Comparison of ENCODE assay signal across 8 mouse cellular contexts in genomic region chr16:44332861-44333284, GRCm38 (mm10). TPM values are rescaled to one million over a fixed set of nuclear protein-coding genes. Genes with fewer than 3 reads are reported as not detected.
DNase-seq lines count a peak whose midpoint lies in the region; ATAC-seq and TF ChIP-seq lines count a peak whose summit lies in the region.

Gene Sidt1 (minus strand): TSS chr16:44333196.

- H3K36me3 ChIP-seq in forebrain, embryonic 12.5 days (replicated peaks): no peaks in the 10 kb centered on the region
- H3K36me3 ChIP-seq in intestine, embryonic 14.5 days (ENCODE audit: control insufficient read depth, insufficient read depth, low read length): no peaks in the 10 kb centered on the region
- H3K36me3 ChIP-seq in liver, embryonic 12.5 days: no peaks in the 10 kb centered on the region

- H3K27me3 ChIP-seq in forebrain, embryonic 12.5 days: peaks cover 43% of the 10 kb centered on the region
- H3K27me3 ChIP-seq in intestine, embryonic 14.5 days (replicated peaks; ENCODE audit: control insufficient read depth, insufficient read depth, low read length): peaks cover 28% of the 10 kb centered on the region
- peaks cover 44% of the 10 kb centered on the region for H3K27me3 ChIP-seq in liver, embryonic 12.5 days (replicated peaks)

- intact Hi-C loops in gastrocnemius, adult 2 months (cut with DNase I): no loop called here
- intact Hi-C loops in gastrocnemius, postnatal 36 days (cut with DNase I): no loop called here

- peak within 1 kb of the TSS; percentile 95 for H3K4me2 ChIP-seq in forebrain, embryonic 12.5 days
- H3K4me2 ChIP-seq in intestine, embryonic 14.5 days (ENCODE audit: low read length): peak within 1 kb of the TSS; percentile 100
- H3K4me2 ChIP-seq in liver, embryonic 12.5 days: peak within 1 kb of the TSS; percentile 83

- H3K4me3 ChIP-seq in gastrocnemius, adult 2 months: peak within 1 kb of the TSS; percentile 74
- peak within 1 kb of the TSS; percentile 64 for H3K4me3 ChIP-seq in forebrain, embryonic 12.5 days (replicated peaks)
- peak within 1 kb of the TSS; percentile 54 for H3K4me3 ChIP-seq in intestine, embryonic 14.5 days (ENCODE audit: low read depth, low read length)
- peak within 1 kb of the TSS; percentile 54 for H3K4me3 ChIP-seq in liver, embryonic 12.5 days

- no peak for ATAC-seq in forebrain, embryonic 12.5 days (ENCODE audit: low FRiP score)
- ATAC-seq in intestine, embryonic 14.5 days (replicated peaks; ENCODE audit: low FRiP score, low TSS enrichment, low read depth): peak; percentile 44; the same call in 1 of the 2 replicates
- no peak for ATAC-seq in liver, embryonic 12.5 days

- peak within 1 kb of the TSS; percentile 65 for H3K9ac ChIP-seq in forebrain, embryonic 12.5 days
- peak within 1 kb of the TSS; percentile 49 for H3K9ac ChIP-seq in intestine, embryonic 14.5 days (ENCODE audit: low read length)
- no peak within 1 kb of the TSS for H3K9ac ChIP-seq in liver, embryonic 12.5 days

- peak within 1 kb of the TSS; percentile 20; the same call in 1 of the 2 replicates for H3K27ac ChIP-seq in gastrocnemius, adult 2 months
- no peak within 1 kb of the TSS for H3K27ac ChIP-seq in forebrain, embryonic 12.5 days
- H3K27ac ChIP-seq in intestine, embryonic 14.5 days (ENCODE audit: low read depth): no peak within 1 kb of the TSS
- no peak within 1 kb of the TSS for H3K27ac ChIP-seq in liver, embryonic 12.5 days

- WGBS in forebrain, embryonic 12.5 days: 7% methylated on average over 15 of the region's 15 CpGs
- WGBS in intestine, embryonic 14.5 days: 4% methylated on average over 15 of the region's 15 CpGs
- WGBS in liver, embryonic 12.5 days (ENCODE audit: insufficient replicate concordance): 4% methylated on average over 15 of the region's 15 CpGs

- H3K4me1 ChIP-seq in forebrain, embryonic 12.5 days: peaks cover 14% of the 10 kb centered on the region
- 0 out of 2 replicates have a peak, but pooled peaks cover 4% of the 10 kb centered on the region for H3K4me1 ChIP-seq in intestine, embryonic 14.5 days (replicated peaks; ENCODE audit: control insufficient read depth, insufficient read depth, low read length)
- peaks cover 13% of the 10 kb centered on the region; the same call in 1 of the 2 replicates for H3K4me1 ChIP-seq in liver, embryonic 12.5 days

- no peak for DNase-seq in gastrocnemius, adult 2 months
- no peak for DNase-seq in gastrocnemius, postnatal 36 days
- no peak for DNase-seq in adrenal gland, postnatal 4 days (ENCODE audit: low spot score in 2 of 2)
- no peak for DNase-seq in intestine, embryonic 14.5 days (ENCODE audit: low spot score)
- DNase-seq in naive thymus-derived CD4-positive, alpha-beta T cell, adult 2 months (ENCODE audit: low read depth): peak; percentile 84
- DNase-seq in thymus, postnatal 14 days: peak; percentile 65

- TF ChIP-seq CTCF in gastrocnemius, adult 2 months (IDR thresholded peaks at IDR 0.05): no peak; the same call in 1 of the 2 replicates

- H3K9me3 ChIP-seq in forebrain, embryonic 12.5 days: 0 out of 2 replicates have a peak, but pooled peaks cover 5% of the 10 kb centered on the region
- H3K9me3 ChIP-seq in intestine, embryonic 14.5 days (ENCODE audit: control insufficient read depth, low read length): 0 out of 2 replicates have a peak, but pooled peaks cover 3% of the 10 kb centered on the region
- H3K9me3 ChIP-seq in liver, embryonic 12.5 days (replicated peaks): peaks cover 6% of the 10 kb centered on the region; the same call in 1 of the 2 replicates

RNA-seq across cellular contexts. Expression of gene Sidt1, which starts in this region (rescaled TPM):
- total RNA-seq in gastrocnemius, adult 2 months (2021): under 1 TPM; 0.08 to 0.11 TPM
- total RNA-seq in gastrocnemius, postnatal 36 days (2021): under 1 TPM; 0.18 to 0.30 TPM
- total RNA-seq in adrenal gland, postnatal 4 days (2021): 10 to 100 TPM; 11.7 to 14.1 TPM
- polyA plus RNA-seq in forebrain, embryonic 12.5 days (2016; fragmentation: Nextera tagmentation; extraction: Ambion mirVana): 0.14 and 0.23 TPM in 2 replicates
- polyA plus RNA-seq in intestine, embryonic 14.5 days (2014; fragmentation: Nextera tagmentation; extraction: Ambion mirVana): 1.1 TPM in 2 replicates
- polyA plus RNA-seq in liver, embryonic 12.5 days (2016; fragmentation: Nextera tagmentation; extraction: Ambion mirVana): not detected in 2 replicates

Comparison
In these comparisons a context has a peak if more than half of its experiments do, and no peak if none do; other contexts are left out.
1. RNA of gene Sidt1 (total RNA-seq): 11.7 to 14.1 TPM in adrenal gland, postnatal 4 days; 0.18 to 0.30 TPM in gastrocnemius, postnatal 36 days and 0.08 to 0.11 TPM in gastrocnemius, adult 2 months; every median in the first group is over 4 times any median in the second.
2. DNase-seq: peak in naive thymus-derived CD4-positive, alpha-beta T cell, adult 2 months (single experiment) and thymus, postnatal 14 days (single experiment); none in gastrocnemius, adult 2 months (single experiment), gastrocnemius, postnatal 36 days (0 of 2), adrenal gland, postnatal 4 days (0 of 2) and intestine, embryonic 14.5 days (single experiment).
3. Peak in every context shown above with its lines, with median percentiles within 50 percentile points of each other: H3K4me3 ChIP-seq and H3K4me2 ChIP-seq.